Mouse (Mus musculus): ENCODE measurements around the gene Ffar3. TPM values are rescaled to one million over a fixed set of nuclear protein-coding genes. Genes with fewer than 3 reads are reported as not detected.
"Not testable (repeated sequence)": the region's sequence is repeated elsewhere in the genome, so short reads cannot be mapped to it uniquely, and the experiment has no call there.

Gene Ffar3
- polyA plus RNA-seq, 1 experiment from 2014 or later = not detected

DNA sequence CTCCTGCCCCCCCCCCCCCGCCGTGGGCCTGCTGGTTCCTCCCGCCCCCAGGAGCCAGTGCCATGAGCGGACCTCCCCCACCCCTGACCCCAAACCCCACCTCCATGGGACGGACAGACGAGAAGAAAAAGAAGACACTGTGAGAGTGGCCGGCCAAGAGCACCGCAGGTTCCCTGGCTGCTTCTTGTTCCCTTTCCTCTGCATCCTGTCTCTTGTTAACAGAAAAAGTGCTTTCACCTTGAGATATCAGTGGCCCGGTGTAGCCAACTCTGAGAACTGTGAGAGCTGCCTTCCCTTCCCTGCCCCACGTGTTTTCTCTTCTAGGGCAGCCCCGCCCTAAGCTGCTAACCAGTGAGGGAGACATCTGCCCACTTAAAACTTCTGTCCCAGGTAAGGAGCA is 23.3 kb downstream of the Ffar3 start:
- not testable (repeated sequence) for H3K4me1 ChIP-seq (replicated peaks; ENCODE audit: control insufficient read depth, insufficient read depth, low read length); ATAC-seq (ENCODE audit: low read depth); H3K4me2 ChIP-seq (ENCODE audit: low read depth, low read length); H3K27ac ChIP-seq (ENCODE audit: low read length); H3K4me3 ChIP-seq (ENCODE audit: low read length); H3K27me3 ChIP-seq (ENCODE audit: control insufficient read depth, insufficient read depth, low read depth, low read length); H3K36me3 ChIP-seq (ENCODE audit: control insufficient read depth, insufficient read depth, low read length); H3K9ac ChIP-seq (ENCODE audit: low read length); H3K9me3 ChIP-seq (ENCODE audit: control insufficient read depth, low read length)
- 36% methylated on average over 7 of the region's 11 CpGs for WGBS

DNA sequence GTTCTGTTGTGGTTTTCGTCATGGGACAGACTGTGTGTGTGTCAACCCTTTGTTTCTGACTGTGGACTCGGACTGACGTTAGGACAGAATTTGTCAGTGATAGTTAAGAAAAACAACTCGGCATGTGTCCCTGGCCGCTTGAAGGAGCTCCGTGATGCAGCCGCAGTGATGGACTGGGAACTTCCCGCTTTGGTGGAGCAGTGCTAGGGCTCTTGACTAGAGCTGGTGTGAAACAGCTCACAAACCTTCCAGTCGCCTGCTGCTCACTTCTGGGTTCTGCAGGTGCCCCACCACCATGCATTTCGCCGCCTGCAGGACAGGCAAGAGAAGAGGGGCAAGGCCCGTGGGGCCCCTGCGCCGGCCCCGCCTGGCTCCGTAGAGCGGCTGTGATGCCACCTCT is 23.7 kb downstream of the Ffar3 start:
- Histone ChIP-seq H3K4me1 (replicated peaks; ENCODE audit: control insufficient read depth, insufficient read depth, low read length) (no peaks in the 10 kb centered on the region), H3K9ac (ENCODE audit: low read length) (no peak overlapping the region), H3K9me3 (ENCODE audit: control insufficient read depth, low read length) (no peaks in the 10 kb centered on the region), H3K27me3 (ENCODE audit: control insufficient read depth, insufficient read depth, low read depth, low read length) (no peaks in the 10 kb centered on the region), H3K27ac (ENCODE audit: low read length) (no peak overlapping the region), H3K4me3 (ENCODE audit: low read length) (no peak overlapping the region), H3K4me2 (ENCODE audit: low read depth, low read length) (no peak overlapping the region), H3K36me3 (ENCODE audit: control insufficient read depth, insufficient read depth, low read length) (no peaks in the 10 kb centered on the region)
- 65% methylated on average over 14 of the region's 17 CpGs for WGBS
- no peak for ATAC-seq (ENCODE audit: low read depth)

DNA sequence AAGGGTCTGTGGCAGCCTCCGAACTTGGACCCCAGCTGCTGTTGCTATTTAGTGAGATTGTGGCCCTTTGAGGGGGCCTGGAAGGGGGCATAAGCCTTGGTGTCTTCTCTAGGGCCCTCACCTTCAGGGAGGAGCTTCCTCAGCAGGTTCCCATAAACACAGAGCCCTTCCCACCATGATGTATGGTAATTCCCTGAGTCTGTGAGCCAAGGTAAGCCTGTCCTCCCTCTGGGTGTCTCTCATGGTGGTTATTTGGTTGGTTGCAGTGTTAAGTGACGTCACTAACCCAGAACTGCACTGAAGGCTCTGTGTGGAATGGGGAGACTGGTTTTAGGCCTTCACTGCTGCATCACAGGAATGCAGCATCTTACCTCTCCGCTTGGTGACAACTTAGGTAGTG is 26.6 kb downstream of the Ffar3 start:
- Histone ChIP-seq H3K4me3 (ENCODE audit: low read length) (no peak overlapping the region), H3K27ac (ENCODE audit: low read length) (no peak overlapping the region), H3K36me3 (ENCODE audit: control insufficient read depth, insufficient read depth, low read length) (no peaks in the 10 kb centered on the region), H3K9me3 (ENCODE audit: control insufficient read depth, low read length) (no peaks in the 10 kb centered on the region), H3K27me3 (ENCODE audit: control insufficient read depth, insufficient read depth, low read depth, low read length) (no peaks in the 10 kb centered on the region), H3K4me1 (replicated peaks; ENCODE audit: control insufficient read depth, insufficient read depth, low read length) (no peaks in the 10 kb centered on the region), H3K9ac (ENCODE audit: low read length) (no peak overlapping the region), H3K4me2 (ENCODE audit: low read depth, low read length) (no peak overlapping the region)
- WGBS = 57% methylated on average over 3 of the region's 3 CpGs
- ATAC-seq (ENCODE audit: low read depth) = no peak

DNA sequence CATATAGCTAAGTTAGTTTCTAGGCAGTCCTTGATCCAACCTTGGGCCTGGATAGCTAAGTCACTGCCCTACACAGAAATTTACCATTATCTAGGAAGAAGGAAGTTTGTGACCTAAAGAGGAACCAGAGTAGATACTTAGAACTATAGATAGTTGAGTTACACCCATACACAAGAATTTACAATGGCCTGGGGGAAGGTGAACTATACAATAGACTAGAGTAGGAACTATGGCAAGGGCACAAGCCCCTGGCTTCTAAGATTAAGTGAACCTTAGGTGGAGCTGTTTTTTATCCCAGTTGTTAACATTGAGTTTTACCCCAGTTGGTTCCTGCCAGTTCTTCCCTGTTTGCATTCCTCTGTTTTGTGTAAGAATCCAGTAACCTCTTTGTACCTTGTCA is 27.1 kb downstream of the Ffar3 start:
- H3K4me2 ChIP-seq (ENCODE audit: low read depth, low read length); H3K27me3 ChIP-seq (ENCODE audit: control insufficient read depth, insufficient read depth, low read depth, low read length); H3K4me3 ChIP-seq (ENCODE audit: low read length); H3K9me3 ChIP-seq (ENCODE audit: control insufficient read depth, low read length); ATAC-seq (ENCODE audit: low read depth); H3K4me1 ChIP-seq (replicated peaks; ENCODE audit: control insufficient read depth, insufficient read depth, low read length); H3K36me3 ChIP-seq (ENCODE audit: control insufficient read depth, insufficient read depth, low read length); H3K27ac ChIP-seq (ENCODE audit: low read length); H3K9ac ChIP-seq (ENCODE audit: low read length): not testable (repeated sequence)

DNA sequence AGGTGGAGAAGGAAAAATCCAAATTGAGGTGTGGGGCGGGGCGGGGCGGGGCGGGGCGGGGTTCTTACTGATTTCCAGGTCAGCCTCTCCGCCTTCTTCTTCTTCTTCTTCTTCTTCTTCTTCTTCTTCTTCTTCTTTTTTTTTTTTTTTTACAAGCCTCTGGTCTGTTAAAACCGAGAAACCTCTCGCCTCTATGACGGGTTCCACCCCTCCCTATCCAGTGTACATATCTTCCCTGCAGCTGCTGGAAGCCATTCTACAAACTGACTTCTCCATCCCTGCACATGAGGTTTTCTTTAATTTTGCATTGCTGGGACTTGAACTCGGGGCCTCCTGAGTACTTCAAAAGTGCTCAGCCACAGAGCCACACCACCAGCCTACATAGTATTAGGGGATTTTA is 29.3 kb downstream of the Ffar3 start:
- Histone ChIP-seq H3K4me3 (ENCODE audit: low read length) (no peak overlapping the region), H3K36me3 (ENCODE audit: control insufficient read depth, insufficient read depth, low read length) (no peaks in the 10 kb centered on the region), H3K9me3 (ENCODE audit: control insufficient read depth, low read length) (no peaks in the 10 kb centered on the region), H3K27ac (ENCODE audit: low read length) (no peak overlapping the region), H3K9ac (ENCODE audit: low read length) (no peak overlapping the region), H3K27me3 (ENCODE audit: control insufficient read depth, insufficient read depth, low read depth, low read length) (no peaks in the 10 kb centered on the region), H3K4me2 (ENCODE audit: low read depth, low read length) (no peak overlapping the region), H3K4me1 (replicated peaks; ENCODE audit: control insufficient read depth, insufficient read depth, low read length) (no peaks in the 10 kb centered on the region)
- ATAC-seq (ENCODE audit: low read depth) = no peak
- 88% methylated on average over 10 of the region's 10 CpGs for WGBS

DNA sequence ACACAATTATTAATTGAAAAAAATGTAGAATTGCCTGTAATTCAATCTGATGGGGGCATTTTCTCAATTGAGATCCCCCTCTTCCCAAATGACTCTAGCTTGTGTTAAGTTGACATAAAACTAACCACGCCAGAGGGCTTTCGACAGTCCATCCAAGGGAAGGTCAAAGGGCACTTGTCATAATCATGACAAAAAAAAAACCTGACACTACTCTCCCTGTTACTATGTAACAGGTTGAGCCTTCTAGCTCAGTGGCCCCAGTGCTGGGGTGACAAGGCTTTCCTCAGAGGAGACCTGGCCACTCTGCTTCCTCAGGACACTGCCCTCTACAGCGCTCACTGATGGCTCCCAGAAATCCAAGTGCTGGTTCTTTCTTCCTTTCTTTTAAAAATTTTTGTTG is 31.7 kb downstream of the Ffar3 start:
- 85% methylated on average over 3 of the region's 3 CpGs for WGBS

DNA sequence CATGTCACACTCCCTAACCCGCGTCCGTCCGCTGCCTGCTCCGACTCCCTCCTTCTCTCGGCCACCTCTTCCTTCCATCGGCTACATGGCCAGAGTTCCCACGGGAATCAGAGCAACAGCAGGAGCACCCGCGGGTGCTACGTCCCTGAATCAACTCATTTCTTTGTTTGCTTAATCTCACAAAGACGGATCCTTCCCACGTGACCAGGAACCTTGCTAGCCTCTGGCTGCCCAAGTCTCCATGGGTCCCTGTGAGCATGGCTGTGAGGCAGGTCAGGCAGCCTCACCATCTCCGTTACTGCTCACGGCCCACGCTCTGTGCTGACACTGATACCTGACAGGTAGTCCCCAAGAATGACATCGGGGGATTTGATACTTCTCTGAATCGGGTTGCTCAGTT is 32.3 kb downstream of the Ffar3 start, which contains the start of gene Ffar2:
TSS of gene Ffar2 (minus strand) at position 101 of the 400 bp plus-strand sequence.
- 83% methylated on average over 18 of the region's 18 CpGs for WGBS
- H3K9me3 ChIP-seq (ENCODE audit: control insufficient read depth, low read length) = no peaks in the 10 kb centered on the region
- no peak within 1 kb of the TSS for H3K4me3 ChIP-seq (ENCODE audit: low read length)
- 0 out of 2 replicates have a peak, but pooled peaks cover 2% of the 10 kb centered on the region for H3K4me1 ChIP-seq (replicated peaks; ENCODE audit: control insufficient read depth, insufficient read depth, low read length)
- no peak for ATAC-seq (ENCODE audit: low read depth)
- H3K27ac ChIP-seq (ENCODE audit: low read length) = no peak within 1 kb of the TSS
- no peaks in the 10 kb centered on the region for H3K36me3 ChIP-seq (ENCODE audit: control insufficient read depth, insufficient read depth, low read length)
- no peak within 1 kb of the TSS for H3K4me2 ChIP-seq (ENCODE audit: low read depth, low read length)
- no peaks in the 10 kb centered on the region for H3K27me3 ChIP-seq (ENCODE audit: control insufficient read depth, insufficient read depth, low read depth, low read length)
- H3K9ac ChIP-seq (ENCODE audit: low read length) = no peak within 1 kb of the TSS

More for the DNA sequence above, 31.7 kb downstream of the Ffar3 start:
- no peak for ATAC-seq (ENCODE audit: low read depth)
- Histone ChIP-seq H3K4me1 (replicated peaks; ENCODE audit: control insufficient read depth, insufficient read depth, low read length) (0 out of 2 replicates have a peak, but pooled peaks cover 2% of the 10 kb centered on the region), H3K9me3 (ENCODE audit: control insufficient read depth, low read length) (no peaks in the 10 kb centered on the region), H3K27me3 (ENCODE audit: control insufficient read depth, insufficient read depth, low read depth, low read length) (no peaks in the 10 kb centered on the region), H3K27ac (ENCODE audit: low read length) (no peak overlapping the region), H3K36me3 (ENCODE audit: control insufficient read depth, insufficient read depth, low read length) (no peaks in the 10 kb centered on the region), H3K4me2 (ENCODE audit: low read depth, low read length) (no peak overlapping the region), H3K9ac (ENCODE audit: low read length) (no peak overlapping the region), H3K4me3 (ENCODE audit: low read length) (no peak overlapping the region)

DNA sequence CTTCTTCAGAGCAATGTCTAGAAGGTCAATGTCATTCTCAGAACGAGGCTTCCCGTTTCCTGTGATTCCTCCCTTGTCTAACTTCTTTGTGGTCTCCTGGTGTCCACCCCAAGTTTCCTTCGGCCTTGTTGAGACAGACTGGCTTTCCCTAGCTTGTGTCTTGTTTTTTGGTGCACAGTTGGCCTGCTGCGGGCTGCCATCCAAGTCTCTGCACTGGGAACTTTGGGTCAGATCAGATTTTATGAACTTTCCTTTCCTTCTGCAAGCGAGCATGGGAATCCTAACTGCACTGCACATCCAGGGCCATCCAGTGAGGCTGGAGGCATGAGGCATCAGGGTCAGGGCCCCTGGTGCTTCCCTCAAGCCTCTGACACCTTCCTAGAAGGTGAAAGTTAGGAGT is 34.4 kb downstream of the Ffar3 start:
- Histone ChIP-seq H3K27ac (ENCODE audit: low read length) (no peak overlapping the region), H3K4me1 (replicated peaks; ENCODE audit: control insufficient read depth, insufficient read depth, low read length) (0 out of 2 replicates have a peak, but pooled peaks cover 2% of the 10 kb centered on the region), H3K9me3 (ENCODE audit: control insufficient read depth, low read length) (no peaks in the 10 kb centered on the region), H3K36me3 (ENCODE audit: control insufficient read depth, insufficient read depth, low read length) (no peaks in the 10 kb centered on the region), H3K27me3 (ENCODE audit: control insufficient read depth, insufficient read depth, low read depth, low read length) (no peaks in the 10 kb centered on the region), H3K4me3 (ENCODE audit: low read length) (no peak overlapping the region), H3K4me2 (ENCODE audit: low read depth, low read length) (no peak overlapping the region), H3K9ac (ENCODE audit: low read length) (no peak overlapping the region)
- no peak for ATAC-seq (ENCODE audit: low read depth)
- 55% methylated on average over 5 of the region's 5 CpGs for WGBS

DNA sequence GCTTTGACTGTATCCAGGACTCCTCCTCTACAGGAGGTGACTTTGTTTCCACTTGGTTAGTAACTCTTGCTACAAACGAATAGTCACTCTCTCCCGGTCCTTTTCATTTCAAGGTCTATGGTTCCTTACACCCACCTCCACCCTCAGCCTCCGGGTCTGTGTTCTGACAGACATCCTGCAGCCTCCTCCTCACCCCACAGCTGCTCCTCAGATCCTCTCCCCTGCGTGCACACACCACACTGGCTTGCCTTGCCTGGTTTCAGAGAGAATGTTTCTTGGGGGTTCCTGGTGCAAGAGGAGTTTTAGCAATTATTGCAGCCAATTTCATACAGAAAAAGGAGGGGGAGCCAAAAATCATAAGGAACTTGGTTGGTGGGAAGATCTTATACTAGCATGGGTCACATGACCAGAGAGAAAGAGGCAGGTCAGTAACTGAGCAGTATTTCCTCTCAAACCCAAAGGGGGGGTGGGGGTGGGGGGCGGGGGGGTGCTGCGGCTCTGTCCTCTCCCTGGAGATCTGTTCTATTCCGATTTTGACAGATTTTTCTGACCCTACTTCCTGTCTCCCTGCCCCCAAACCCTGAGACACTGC is 35.0 kb downstream of the Ffar3 start:
- Histone ChIP-seq H3K27ac (ENCODE audit: low read length) (no peak overlapping the region), H3K9me3 (ENCODE audit: control insufficient read depth, low read length) (no peaks in the 10 kb centered on the region), H3K4me2 (ENCODE audit: low read depth, low read length) (no peak overlapping the region), H3K4me1 (replicated peaks; ENCODE audit: control insufficient read depth, insufficient read depth, low read length) (0 out of 2 replicates have a peak, but pooled peaks cover 2% of the 10 kb centered on the region), H3K9ac (ENCODE audit: low read length) (no peak overlapping the region), H3K27me3 (ENCODE audit: control insufficient read depth, insufficient read depth, low read depth, low read length) (no peaks in the 10 kb centered on the region), H3K36me3 (ENCODE audit: control insufficient read depth, insufficient read depth, low read length) (no peaks in the 10 kb centered on the region), H3K4me3 (ENCODE audit: low read length) (no peak overlapping the region)
- no peak for ATAC-seq (ENCODE audit: low read depth)
- 50% methylated on average over 7 of the region's 7 CpGs for WGBS

DNA sequence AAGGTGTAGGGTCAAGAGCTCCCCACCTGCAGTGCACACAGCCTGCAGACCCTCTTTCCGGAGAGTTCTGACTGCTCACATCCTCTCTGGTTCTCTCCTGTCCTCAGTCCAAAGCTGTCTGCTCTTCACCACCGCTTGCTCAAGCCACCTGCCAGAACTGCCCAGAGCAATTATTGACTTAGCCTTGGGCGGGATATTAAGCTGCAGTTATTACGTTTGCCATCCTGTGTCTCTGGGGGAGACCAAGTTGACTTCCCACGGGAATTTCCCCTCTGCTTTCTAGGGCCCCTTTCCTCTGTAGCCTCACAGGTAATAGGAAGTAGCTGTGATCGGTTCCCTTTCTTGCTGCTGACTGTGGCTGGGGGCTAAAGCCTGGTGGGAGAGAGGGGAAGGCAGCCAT is 35.8 kb downstream of the Ffar3 start:
- Histone ChIP-seq H3K27me3 (ENCODE audit: control insufficient read depth, insufficient read depth, low read depth, low read length) (no peaks in the 10 kb centered on the region), H3K27ac (ENCODE audit: low read length) (no peak overlapping the region), H3K9ac (ENCODE audit: low read length) (no peak overlapping the region), H3K36me3 (ENCODE audit: control insufficient read depth, insufficient read depth, low read length) (no peaks in the 10 kb centered on the region), H3K4me2 (ENCODE audit: low read depth, low read length) (no peak overlapping the region), H3K4me1 (replicated peaks; ENCODE audit: control insufficient read depth, insufficient read depth, low read length) (0 out of 2 replicates have a peak, but pooled peaks cover 2% of the 10 kb centered on the region), H3K4me3 (ENCODE audit: low read length) (no peak overlapping the region), H3K9me3 (ENCODE audit: control insufficient read depth, low read length) (no peaks in the 10 kb centered on the region)
- 40% methylated on average over 6 of the region's 6 CpGs for WGBS
- ATAC-seq (ENCODE audit: low read depth) = peak; percentile 34; the same call in 1 of the 2 replicates
